Mouse (Mus musculus) c-Kit-positive CD71-negative TER-119-negative erythroid progenitor cells, embryonic 14.5 days (primary cell): ENCODE measurements around the gene Gm379.

Source experiments
- DNase-seq: peaks from one replicate; pipeline ENCODE4 v3.0.0-alpha.2; 2013; ENCODE audit warnings: low read depth

Gene Gm379

DNA sequence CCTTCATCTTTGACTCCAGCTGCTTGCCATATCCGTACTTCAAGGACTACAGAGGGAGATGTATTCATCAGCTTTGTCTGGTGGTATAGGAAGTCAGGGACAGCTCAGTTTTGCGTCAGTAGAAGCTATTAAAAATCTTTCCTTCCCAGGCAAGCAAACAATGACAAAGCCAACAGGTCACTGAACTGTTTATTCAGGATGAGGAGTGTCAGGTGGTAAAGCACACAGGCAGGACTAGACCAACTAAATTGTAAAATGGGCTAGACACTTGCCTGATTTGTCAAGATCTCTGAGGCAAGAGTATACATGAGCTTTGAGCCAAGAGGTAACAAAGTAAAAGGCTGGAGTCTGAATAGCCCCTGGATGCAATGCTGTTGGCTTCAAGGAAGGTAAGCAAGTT is at the start of gene Gm379:
TSS of gene Gm379 (minus strand) at position 7 of the 400 bp plus-strand sequence.
- DNase-seq: no peak

DNA sequence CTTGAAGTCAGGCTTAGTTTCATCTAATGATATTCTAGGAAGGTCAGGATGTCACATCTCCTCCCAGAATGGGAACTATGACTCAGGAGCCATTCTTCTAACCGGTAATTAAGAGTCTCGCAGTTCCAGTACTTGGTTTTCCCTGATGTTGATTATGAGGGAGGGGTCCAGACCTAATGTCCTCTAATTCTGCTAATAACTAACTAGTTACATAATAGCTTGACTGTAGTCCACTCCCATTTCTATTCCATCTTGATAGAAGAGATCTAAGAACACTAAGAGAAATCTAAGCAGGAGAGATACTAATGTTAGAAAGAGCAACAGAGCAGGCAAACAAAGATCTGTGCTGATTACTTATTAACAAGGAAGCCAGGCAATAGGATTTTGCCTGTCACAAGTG is 39.6 kb upstream of the Gm379 start:
- no peak for DNase-seq

DNA sequence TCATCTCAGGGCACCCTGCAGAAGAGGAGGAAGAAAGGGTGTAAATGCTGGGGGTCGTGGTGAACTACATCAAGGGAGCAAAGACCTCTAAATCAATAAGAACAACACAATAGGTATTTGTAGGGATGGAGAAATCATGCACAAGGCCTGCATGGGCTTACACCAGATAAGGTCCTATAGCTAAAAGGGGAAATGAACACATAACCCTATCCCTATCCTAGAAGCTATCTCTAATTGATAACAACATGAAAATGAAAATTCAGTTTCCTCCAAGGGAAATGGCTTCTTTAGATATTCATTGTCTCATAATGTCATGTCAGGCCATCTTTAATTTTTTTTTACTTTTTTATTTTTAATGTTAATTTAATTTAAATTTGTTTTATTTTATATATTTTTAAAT is 4.2 kb upstream of the Gm379 start:
- DNase-seq: no peak

DNA sequence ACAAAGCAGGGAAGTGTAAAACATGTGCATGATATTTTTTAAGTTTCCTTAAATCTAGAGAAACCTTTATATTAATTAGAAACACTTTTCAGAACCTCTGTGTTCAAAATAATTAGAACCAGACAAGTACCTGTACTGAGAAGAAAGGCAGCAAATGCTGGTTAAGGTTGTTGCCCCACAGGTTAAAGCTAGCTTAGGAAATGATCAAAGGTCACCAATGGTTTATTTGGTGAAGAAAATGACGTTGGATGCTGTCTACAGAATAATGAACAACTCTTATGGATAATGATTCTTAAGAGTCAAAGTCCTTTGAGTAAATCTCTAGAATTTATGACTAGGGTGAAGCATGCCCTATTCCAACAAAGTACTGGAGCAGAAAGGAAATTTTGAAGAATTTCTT is 42.7 kb downstream of the Gm379 start:
- DNase-seq: no peak

DNA sequence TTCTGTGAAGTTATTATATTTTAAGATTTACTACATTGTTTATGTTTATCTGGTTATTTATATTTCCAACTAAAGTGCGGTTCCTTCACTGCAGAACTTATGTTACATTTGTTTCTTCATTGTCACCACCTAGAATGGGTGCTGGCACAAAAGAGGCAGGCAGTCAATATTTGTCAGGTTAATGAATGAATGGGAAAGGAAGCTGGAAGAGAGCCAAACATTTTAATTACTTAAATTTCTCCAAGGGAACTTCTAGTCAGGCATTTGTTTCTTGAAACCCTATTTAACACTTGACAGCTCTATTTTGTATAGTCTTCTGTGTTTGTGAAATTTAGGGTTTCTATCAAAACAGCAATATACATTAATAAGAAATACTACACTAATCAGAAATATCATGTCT is 43.8 kb downstream of the Gm379 start:
- no peak for DNase-seq
